Mouse (Mus musculus) liver, adult 2 months (tissue): ENCODE results near the gene Tdrd3. TPM values are rescaled to one million over a fixed set of nuclear protein-coding genes. Genes with fewer than 3 reads are reported as not detected.

ENCODE experiments used
- DNase-seq: peaks from one replicate; pipeline ENCODE4 v3.0.0-alpha.2; 2011; ENCODE audit warnings: low read depth, low spot score; ENCODE audit errors: extremely low read depth
- H3K27ac ChIP-seq: fragments of 200-500 bp; replicated peaks from 2 replicates; pipeline ENCODE4 v1.5.1; 2012; ENCODE audit warnings: low read depth, mild to moderate bottlenecking, control low read depth, inconsistent platforms, low read length; ENCODE audit not compliant: insufficient read depth
- H3K27me3 ChIP-seq: fragments of 200-500 bp; 2 replicates; pipeline ENCODE4 v1.6.1; 2012; ENCODE audit warnings: mild to moderate bottlenecking, moderate library complexity, low read length, inconsistent platforms; ENCODE audit not compliant: control insufficient read depth, insufficient read depth
- H3K36me3 ChIP-seq: fragments of 200-500 bp; 2 replicates; pipeline ENCODE4 v1.6.1; 2012; ENCODE audit warnings: low read length, inconsistent platforms; ENCODE audit not compliant: control insufficient read depth, insufficient read depth
- H3K4me1 ChIP-seq: fragments of 200-500 bp; 2 replicates; pipeline ENCODE4 v1.6.1; 2011; ENCODE audit warnings: low read length; ENCODE audit not compliant: control insufficient read depth, insufficient read depth
- H3K4me3 ChIP-seq: fragments of 200-500 bp; 2 replicates; pipeline ENCODE4 v1.5.1; 2011; ENCODE audit warnings: low read depth, mild to moderate bottlenecking, control low read depth, low read length, moderate library complexity; ENCODE audit not compliant: insufficient read depth
- H3K79me2 ChIP-seq: fragments of 200-500 bp; 2 replicates; pipeline ENCODE4 v1.6.1; 2012; ENCODE audit warnings: inconsistent platforms, mild to moderate bottlenecking, low read length, moderate library complexity; ENCODE audit not compliant: control insufficient read depth, insufficient read depth
- H3K9ac ChIP-seq: fragments of 200-500 bp; 2 replicates; pipeline ENCODE4 v1.6.1; 2012; ENCODE audit warnings: low read depth, mild to moderate bottlenecking, control low read depth, inconsistent platforms, low read length
- CTCF ChIP-seq: fragments of 200-500 bp; IDR thresholded peaks from 2 replicates; pipeline ENCODE4 v1.5.1; 2011; ENCODE audit warnings: low read depth, low read length, control low read depth
- POLR2A ChIP-seq: fragments of 200-500 bp; IDR thresholded peaks from 2 replicates; pipeline ENCODE4 v1.6.1; 2011; ENCODE audit warnings: low read length, control low read depth; ENCODE audit not compliant: insufficient read depth; ENCODE audit errors: extremely low read depth
- WGBS: fragments of 180-500 bp; shearing (Covaris S2); methylation state at CpG from one replicate; pipeline ENCODE4 v1.1.7; 2018; 5-methylcytosine and 5-hydroxymethylcytosine counted together
- polyA plus RNA-seq: library from polyadenylated mRNA; depleted of rRNA; stranded (reverse); fragments of >200 nt; gene quantifications from 2 replicates; pipeline ENCODE4 v1.2.3, GENCODE M21; 2012
- total RNA-seq: library from RNA; depleted of rRNA; stranded (reverse); fragments of >200 nt; gene quantifications from 2 replicates; pipeline ENCODE4 v1.2.3, GENCODE M21; 2014

Tdrd3 gene
- total and polyA plus RNA-seq, 2 experiments: 1.1 to 9.7 TPM

DNA sequence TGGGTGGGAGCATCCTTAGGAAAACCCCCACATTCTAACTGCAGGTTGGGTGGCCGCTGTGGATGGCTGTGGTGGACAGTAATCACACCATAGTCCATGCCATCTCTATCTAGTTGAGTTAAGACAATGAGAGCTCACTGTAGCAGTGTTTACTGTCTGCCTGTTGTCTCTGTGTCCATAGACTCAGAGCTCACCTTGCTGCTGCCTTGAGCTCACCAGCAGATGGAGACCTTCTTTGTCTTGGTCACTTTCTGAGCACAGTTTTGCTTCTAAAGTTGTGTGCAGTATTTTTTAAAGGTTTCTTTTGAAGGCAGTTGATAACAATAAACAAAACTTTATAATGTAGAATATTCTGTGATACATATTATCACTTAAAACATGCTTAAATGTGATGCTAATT lies 43.3 kb downstream of the Tdrd3 start:
- 73% methylated on average over 1 of the region's 1 CpGs for WGBS

DNA sequence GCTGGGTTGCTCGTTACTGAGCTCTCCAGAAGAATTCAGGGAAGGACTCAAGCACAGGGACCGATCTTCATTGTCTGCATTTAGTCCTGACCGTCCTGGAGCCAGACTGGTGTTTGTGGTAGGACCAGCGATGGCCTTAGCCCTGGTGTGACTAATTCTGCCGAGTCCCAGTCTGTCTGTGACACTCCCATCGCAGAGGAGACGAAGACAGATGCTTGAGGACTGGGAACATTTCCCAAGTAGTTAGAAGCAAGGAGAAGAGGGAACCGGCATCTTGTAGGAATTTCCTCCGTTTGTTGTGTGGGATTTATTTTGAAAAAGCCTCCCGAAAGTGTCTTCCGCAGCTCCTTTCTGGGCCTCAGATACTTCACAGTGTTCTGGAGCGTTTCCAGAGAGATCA lies 45.1 kb downstream of the Tdrd3 start:
- 84% methylated on average over 12 of the region's 12 CpGs for WGBS
- no peak overlapping the region for H3K4me3 ChIP-seq
- H3K27ac ChIP-seq: no peak overlapping the region
- no peak for DNase-seq
- no peaks in the 10 kb centered on the region; the same call in 1 of the 2 replicates for H3K79me2 ChIP-seq
- TF ChIP-seq POLR2A: no peak
- TF ChIP-seq CTCF: no peak
- H3K9ac ChIP-seq: no peak overlapping the region
- H3K4me1 ChIP-seq: no peaks in the 10 kb centered on the region
- H3K27me3 ChIP-seq: no peaks in the 10 kb centered on the region
- H3K36me3 ChIP-seq: peaks cover 3% of the 10 kb centered on the region; the same call in 1 of the 2 replicates

More for the DNA sequence above, 43.3 kb downstream of the Tdrd3 start:
- DNase-seq: no peak
- no peaks in the 10 kb centered on the region for H3K27me3 ChIP-seq
- H3K36me3 ChIP-seq: peaks cover 3% of the 10 kb centered on the region; the same call in 1 of the 2 replicates
- no peaks in the 10 kb centered on the region for H3K4me1 ChIP-seq
- H3K27ac ChIP-seq: no peak overlapping the region
- H3K9ac ChIP-seq: no peak overlapping the region
- H3K79me2 ChIP-seq: no peaks in the 10 kb centered on the region; the same call in 1 of the 2 replicates
- no peak overlapping the region for H3K4me3 ChIP-seq
- no peak for TF ChIP-seq POLR2A
- no peak for TF ChIP-seq CTCF

DNA sequence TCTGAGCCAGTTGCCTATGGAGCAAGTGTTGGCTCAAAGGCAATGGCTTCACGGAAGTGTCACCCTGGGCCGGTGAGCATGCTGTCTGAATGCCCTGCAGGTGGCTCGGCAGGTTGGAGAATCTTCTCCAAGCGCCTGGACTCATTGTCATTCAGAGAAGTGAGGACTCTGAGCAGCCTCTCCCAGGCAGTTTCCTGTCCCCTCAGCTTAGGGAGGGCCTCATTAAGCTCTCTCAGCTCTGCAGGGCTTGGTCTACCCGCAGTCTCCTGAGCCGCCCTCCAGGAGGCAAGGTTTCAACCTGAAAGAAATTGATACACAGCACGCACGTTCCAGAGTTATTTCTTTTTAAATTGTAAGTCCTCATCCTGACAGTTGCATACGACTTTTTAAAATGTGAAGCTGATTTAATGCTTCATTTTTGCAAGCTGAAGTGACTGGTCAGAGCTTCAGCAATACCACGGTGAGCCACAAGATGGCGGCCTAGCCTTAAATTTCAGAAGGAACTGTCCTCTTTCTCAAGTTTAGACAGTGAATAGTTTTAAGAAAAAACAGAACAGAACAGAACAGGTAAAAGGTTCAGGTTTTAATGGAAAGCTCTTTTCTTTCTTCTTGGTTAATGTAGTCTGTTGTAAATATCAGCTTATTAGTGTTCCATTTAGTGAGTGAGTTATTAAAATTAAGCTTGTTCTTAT lies 47.7 kb downstream of the Tdrd3 start:
- Histone ChIP-seq H3K36me3 (no peaks in the 10 kb centered on the region), H3K4me3 (no peak overlapping the region), H3K27me3 (no peaks in the 10 kb centered on the region), H3K27ac (no peak overlapping the region), H3K4me1 (no peaks in the 10 kb centered on the region), H3K9ac (no peak overlapping the region), H3K79me2 (no peaks in the 10 kb centered on the region; the same call in 1 of the 2 replicates)
- peak; percentile 46 for DNase-seq
- WGBS: 45% methylated on average over 11 of the region's 11 CpGs
- TF ChIP-seq CTCF (peak; percentile 66), POLR2A (no peak)

DNA sequence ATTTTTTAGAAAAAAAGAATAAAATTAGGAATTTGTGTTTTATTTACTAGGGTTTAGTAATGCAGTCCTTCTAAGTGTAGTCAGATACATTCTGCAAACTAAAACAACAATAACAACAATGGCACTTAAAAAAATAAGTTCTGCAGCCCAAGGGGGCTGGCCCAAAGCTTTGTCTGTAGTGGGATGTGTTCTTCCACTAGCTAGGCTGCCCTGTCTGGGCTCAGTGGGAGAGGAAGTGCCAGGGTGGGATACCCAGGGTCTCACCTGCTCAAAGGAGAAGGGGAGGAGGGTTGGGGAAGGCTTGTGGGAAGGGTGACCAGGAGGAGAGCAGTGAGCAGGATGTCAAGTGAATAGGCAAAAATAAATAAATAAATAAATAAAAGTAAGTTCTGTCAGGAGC lies 48.2 kb downstream of the Tdrd3 start:
- Histone ChIP-seq H3K4me1 (no peaks in the 10 kb centered on the region), H3K27ac (no peak overlapping the region), H3K4me3 (no peak overlapping the region), H3K79me2 (no peaks in the 10 kb centered on the region; the same call in 1 of the 2 replicates), H3K27me3 (no peaks in the 10 kb centered on the region), H3K9ac (no peak overlapping the region), H3K36me3 (no peaks in the 10 kb centered on the region)
- TF ChIP-seq POLR2A (no peak), CTCF (no peak)
- DNase-seq: no peak

DNA sequence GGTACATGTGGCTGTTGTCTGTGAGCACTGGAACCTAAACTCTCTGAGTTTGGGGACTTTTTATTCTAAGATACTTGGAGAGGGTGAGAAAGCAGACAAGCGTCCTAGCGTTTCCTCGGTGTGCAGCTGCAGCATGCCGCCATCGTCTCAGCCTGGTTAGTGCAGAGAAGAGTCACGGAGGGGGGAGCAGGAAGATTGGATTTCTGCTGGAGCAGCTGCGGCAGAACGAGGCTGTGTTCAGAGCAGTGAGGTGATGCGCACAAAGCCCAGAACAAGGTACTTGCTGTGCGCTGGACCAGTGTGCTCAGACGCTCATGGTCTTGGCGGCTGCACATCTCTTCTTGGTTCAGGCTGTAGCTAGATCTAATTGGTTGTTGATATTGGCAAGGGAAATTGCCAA lies 51.1 kb downstream of the Tdrd3 start:
- Histone ChIP-seq H3K27ac (no peak overlapping the region), H3K36me3 (peaks cover 3% of the 10 kb centered on the region; the same call in 1 of the 2 replicates), H3K9ac (no peak overlapping the region), H3K4me3 (no peak overlapping the region), H3K4me1 (no peaks in the 10 kb centered on the region), H3K27me3 (no peaks in the 10 kb centered on the region), H3K79me2 (no peaks in the 10 kb centered on the region; the same call in 1 of the 2 replicates)
- no peak for TF ChIP-seq POLR2A
- no peak for TF ChIP-seq CTCF
- no peak for DNase-seq
- WGBS: 95% methylated on average over 12 of the region's 12 CpGs

DNA sequence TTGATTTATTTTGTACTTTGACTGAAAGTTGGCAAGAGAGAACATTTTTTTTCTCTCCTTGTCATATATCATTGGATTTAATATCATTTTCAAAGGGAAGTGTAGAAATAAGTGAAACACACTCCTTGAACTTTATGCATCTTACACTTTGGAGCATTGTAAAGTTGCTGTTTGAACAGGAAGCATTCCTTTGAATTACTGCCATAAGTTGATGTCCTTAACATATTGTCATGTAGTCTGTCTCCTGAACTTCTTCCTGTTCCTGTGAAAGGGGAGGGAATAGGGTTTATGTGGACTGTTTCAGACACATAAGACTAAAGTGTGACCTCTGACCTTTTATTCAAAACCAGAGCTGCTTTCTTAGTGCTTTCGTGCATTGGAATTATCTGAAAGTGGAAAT lies 55.1 kb downstream of the Tdrd3 start:
- WGBS: 90% methylated on average over 1 of the region's 1 CpGs
- no peaks in the 10 kb centered on the region; the same call in 1 of the 2 replicates for H3K79me2 ChIP-seq
- TF ChIP-seq CTCF: no peak
- no peak for TF ChIP-seq POLR2A
- no peaks in the 10 kb centered on the region for H3K27me3 ChIP-seq
- DNase-seq: no peak
- H3K36me3 ChIP-seq: peaks cover 14% of the 10 kb centered on the region
- no peak overlapping the region for H3K27ac ChIP-seq
- no peak overlapping the region for H3K4me3 ChIP-seq
- no peak overlapping the region for H3K9ac ChIP-seq
- no peaks in the 10 kb centered on the region for H3K4me1 ChIP-seq
